Mouse (Mus musculus) megakaryocyte, embryonic 14.5 days (primary cell): Measurements from ENCODE around the gene Acp2. TPM values are rescaled to one million over a fixed set of nuclear protein-coding genes. Genes with fewer than 3 reads are reported as not detected.
"Not testable (repeated sequence)": the region's sequence is repeated elsewhere in the genome, so short reads cannot be mapped to it uniquely, and the experiment has no call there.

ENCODE experiments used
- H3K27me3 ChIP-seq: replicated peaks from 2 replicates; pipeline ENCODE3; 2012; ENCODE audit warnings: inconsistent platforms
- H3K36me3 ChIP-seq: replicated peaks from 2 replicates; pipeline ENCODE3; 2012; ENCODE audit warnings: low read length, inconsistent platforms, mixed read lengths
- H3K4me1 ChIP-seq: 2 replicates; pipeline ENCODE4 v1.6.1; 2012; ENCODE audit warnings: inconsistent platforms
- H3K4me3 ChIP-seq: replicated peaks from 2 replicates; pipeline ENCODE3; 2012; ENCODE audit warnings: moderate library complexity, mild to moderate bottlenecking, inconsistent platforms
- H3K9me3 ChIP-seq: 2 replicates; pipeline ENCODE4 v1.6.1; 2012; ENCODE audit warnings: inconsistent platforms
- FLI1 ChIP-seq: IDR thresholded peaks from 2 replicates; pipeline ENCODE4 v1.6.1; 2012; ENCODE audit warnings: low read length, inconsistent platforms, mixed read lengths
- GATA1 ChIP-seq: IDR thresholded peaks from 3 replicates; pipeline ENCODE4 v1.6.1; 2012; ENCODE audit warnings: mixed read lengths, low read length, inconsistent platforms, borderline replicate concordance
- polyA plus RNA-seq: library from polyadenylated mRNA; stranded (reverse); fragments of >175 nt; gene quantifications from 2 replicates; pipeline ENCODE4 v1.2.3, GENCODE M21; 2012; ENCODE audit warnings: low replicate concordance; ENCODE audit not compliant: insufficient read depth

Acp2 gene
- polyA plus RNA-seq, 1 experiment: 6.5 TPM

DNA sequence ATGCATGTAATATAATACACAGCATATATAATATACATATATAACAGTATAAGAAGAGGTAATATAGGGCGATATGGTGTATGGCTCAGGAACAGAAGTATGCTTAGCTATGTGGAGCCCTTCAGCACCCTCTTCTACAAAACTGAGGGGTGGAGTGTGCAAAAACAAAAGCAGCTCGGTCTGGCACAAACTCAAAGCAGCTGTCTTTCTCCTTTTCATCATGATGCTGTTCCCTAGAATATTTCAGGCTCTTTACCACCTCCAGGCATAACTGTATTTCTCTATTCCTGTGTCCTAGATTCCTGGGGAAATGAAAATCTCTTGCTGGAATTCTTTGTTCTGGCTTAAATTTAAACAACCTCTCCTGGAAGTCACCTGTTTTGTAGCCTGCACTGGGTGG is 27.1 kb downstream of the Acp2 start:
- no peaks in the 10 kb centered on the region for H3K4me1 ChIP-seq
- no peak for TF ChIP-seq FLI1
- no peak for TF ChIP-seq GATA1
- peaks cover 5% of the 10 kb centered on the region for H3K36me3 ChIP-seq
- no peaks in the 10 kb centered on the region for H3K27me3 ChIP-seq
- no peak overlapping the region for H3K4me3 ChIP-seq
- no peaks in the 10 kb centered on the region for H3K9me3 ChIP-seq

DNA sequence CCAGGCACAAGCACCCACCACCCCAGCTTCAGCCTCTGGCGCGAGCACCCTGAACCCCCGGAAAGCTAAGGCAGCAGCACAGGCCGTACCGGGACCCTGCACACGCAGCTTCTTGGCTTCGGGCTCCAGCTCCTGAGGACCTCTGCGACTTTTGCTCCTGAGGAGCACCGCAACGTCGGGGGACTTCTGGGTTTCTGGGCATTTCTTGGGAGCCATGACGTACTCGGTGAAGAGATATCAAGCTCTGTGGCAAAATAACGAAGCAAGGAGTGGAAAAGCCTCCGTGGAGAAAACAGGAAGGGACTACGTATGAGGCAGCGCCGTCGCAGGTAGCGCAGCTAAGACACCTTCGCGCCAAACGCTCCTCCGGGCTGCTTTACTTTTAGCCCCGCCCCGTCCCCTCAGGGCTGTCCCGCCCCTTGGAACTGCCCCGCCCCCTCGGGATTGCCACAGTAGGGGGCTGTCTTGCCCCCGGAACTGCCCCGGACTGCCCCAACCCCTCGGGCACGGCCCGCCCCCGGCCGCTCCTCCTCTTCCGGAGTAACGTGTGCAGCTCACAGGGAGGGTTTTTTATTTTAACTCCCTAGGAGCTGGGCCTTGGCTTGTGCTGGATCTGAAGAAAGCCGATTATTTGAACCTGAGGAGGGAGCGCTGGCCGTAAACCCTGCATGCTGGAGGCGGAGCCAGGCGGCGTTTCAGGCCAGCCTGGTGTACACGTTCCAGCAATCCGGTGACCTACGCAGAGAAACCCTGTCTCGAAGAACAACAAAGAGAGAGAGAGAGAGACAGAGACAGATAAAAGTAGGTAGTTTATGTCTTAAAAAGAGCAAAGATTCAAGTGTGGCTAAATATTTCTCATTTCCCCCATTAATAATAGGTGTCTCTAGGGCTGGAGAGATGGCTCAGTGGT is 34.2 kb downstream of the Acp2 start, which contains the start of gene Ddb2:
Gene Ddb2 (minus strand): TSS at position 382 of the 910 bp plus-strand sequence.
- H3K9me3 ChIP-seq: no peaks in the 10 kb centered on the region
- peaks cover 5% of the 10 kb centered on the region for H3K36me3 ChIP-seq
- H3K27me3 ChIP-seq: no peaks in the 10 kb centered on the region
- peaks cover 17% of the 10 kb centered on the region for H3K4me1 ChIP-seq
- H3K4me3 ChIP-seq: peak within 1 kb of the TSS; percentile 96
- TF ChIP-seq GATA1 (no peak), FLI1 (no peak)

DNA sequence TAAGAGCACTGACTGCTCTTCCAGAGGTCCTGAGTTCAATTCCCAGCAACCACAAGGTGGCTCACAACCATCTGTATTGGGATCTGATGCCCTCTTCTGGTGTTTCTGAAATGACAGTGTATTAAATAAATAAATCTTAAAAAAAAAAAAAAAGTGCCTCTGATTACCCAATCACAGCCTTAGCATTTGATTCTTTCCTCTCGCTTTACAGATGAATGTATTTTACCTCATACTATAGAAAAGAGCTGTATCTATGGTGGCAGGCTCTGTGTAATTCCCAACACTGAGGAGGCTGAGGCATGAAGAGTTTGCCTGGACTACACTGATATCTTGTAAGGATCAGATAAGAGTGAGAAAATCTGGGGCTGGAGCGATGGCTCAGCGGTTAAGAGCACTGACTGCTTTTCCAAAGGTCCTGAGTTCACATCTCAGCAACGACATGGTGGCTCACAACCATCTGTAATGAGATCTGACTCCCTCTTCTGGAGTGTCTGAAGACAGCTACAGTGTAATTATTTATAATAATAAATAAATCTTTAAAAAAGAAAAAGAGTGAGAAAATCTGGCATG is 34.9 kb downstream of the Acp2 start:
- not testable (repeated sequence) for H3K27me3 ChIP-seq, H3K36me3 ChIP-seq, H3K9me3 ChIP-seq
- H3K4me1 ChIP-seq: peaks cover 25% of the 10 kb centered on the region
- peak overlapping the region; percentile 96 for H3K4me3 ChIP-seq

DNA sequence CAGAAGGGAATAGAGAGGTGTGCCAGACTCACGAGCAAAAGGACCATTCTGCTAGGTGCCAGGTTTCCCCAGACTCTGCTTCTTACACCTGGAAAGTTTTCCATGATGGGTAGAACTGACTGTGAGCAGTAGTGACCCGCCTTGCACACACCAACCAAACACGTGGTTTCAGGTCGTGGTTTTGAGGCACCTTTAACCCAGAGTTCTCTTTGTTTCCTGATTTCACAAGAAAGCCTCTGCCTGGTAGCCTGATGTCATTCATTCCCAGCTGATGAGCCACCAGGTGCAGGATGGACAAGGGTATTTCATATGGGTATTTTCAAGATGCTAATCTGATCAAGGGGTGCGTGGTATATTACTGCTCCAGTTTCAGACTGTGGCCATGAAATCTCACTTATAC is 39.9 kb downstream of the Acp2 start:
- Histone ChIP-seq H3K4me1 (peaks cover 45% of the 10 kb centered on the region), H3K36me3 (no peaks in the 10 kb centered on the region), H3K9me3 (no peaks in the 10 kb centered on the region), H3K4me3 (no peak overlapping the region), H3K27me3 (no peaks in the 10 kb centered on the region)
- TF ChIP-seq GATA1 (no peak), FLI1 (no peak)

DNA sequence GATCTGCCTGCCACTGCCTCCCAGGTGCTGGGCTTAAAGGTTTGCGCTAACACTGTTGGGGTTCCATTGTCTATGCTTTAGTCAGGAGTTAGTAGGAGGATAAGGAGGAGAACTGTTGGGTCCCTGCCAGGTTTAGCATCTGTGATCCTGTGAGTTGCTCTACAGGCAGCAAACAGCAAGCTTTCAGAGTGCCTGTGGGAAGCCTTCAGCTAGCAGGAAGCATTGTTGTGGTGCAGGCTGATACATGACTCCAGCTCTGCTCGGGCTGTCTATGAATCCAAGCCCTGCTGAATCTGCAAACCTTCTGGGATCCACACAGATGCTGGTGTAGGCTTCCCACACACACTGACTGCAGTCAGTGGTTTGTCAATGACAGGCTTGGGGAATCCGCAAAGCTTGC is 40.7 kb downstream of the Acp2 start:
- Histone ChIP-seq H3K4me1 (peaks cover 47% of the 10 kb centered on the region), H3K27me3 (no peaks in the 10 kb centered on the region), H3K9me3 (no peaks in the 10 kb centered on the region), H3K36me3 (no peaks in the 10 kb centered on the region), H3K4me3 (peak overlapping the region; percentile 56)
- TF ChIP-seq GATA1 (no peak), FLI1 (no peak)

DNA sequence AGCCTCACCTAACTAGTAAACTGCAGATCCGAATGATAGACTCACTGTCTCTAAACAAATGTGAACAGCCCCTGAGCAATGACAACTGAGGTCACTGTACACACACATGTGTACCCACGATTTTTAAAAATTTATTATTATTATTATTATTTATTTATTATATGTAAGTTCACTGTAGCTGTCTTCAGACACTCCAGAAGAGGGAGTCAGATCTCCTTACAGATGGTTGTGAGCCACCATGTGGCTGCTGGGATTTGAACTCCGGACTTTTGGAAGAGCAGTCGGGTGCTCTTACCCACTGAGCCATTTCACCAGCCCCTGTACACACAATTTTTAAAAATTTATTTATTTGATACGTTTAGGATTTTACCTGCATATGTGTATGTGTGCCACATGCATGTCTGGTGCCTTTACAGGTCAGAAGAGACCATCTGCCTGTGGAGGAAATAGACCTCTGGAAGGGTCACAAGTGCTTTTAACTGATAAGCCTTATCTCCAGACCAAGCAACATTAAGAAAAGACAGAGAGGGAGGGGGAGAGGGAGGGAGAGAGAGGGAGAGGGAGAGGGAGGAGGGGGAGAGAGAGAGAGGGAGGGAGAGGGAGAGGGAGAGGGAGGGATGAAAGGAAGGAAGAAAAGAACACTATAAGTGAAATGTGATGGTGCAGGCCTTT is 42.0 kb downstream of the Acp2 start:
- H3K4me1 ChIP-seq: peaks cover 49% of the 10 kb centered on the region
- no peaks in the 10 kb centered on the region for H3K9me3 ChIP-seq
- H3K4me3 ChIP-seq: no peak overlapping the region
- TF ChIP-seq GATA1 (no peak), FLI1 (no peak)
- no peaks in the 10 kb centered on the region for H3K27me3 ChIP-seq
- H3K36me3 ChIP-seq: no peaks in the 10 kb centered on the region

DNA sequence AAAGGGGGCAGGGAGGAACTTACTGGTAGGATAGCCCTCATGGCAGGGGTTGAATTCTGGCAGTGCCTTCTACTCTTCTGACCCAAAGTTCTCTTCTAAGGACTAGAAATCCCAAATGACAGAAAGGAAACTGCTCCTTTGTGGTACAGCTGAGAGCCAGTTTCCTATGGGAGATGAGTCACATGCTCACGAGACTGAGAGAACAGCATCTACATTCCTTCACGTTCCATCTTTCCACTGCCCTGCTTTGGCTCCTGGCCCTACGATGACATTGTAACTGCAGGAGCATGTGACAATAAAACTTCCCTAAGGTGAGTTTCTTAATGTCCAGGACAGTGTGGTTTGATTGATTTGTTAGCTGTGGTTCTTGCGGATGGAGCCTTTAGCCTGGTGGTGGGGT is 45.7 kb downstream of the Acp2 start:
- TF ChIP-seq FLI1: no peak
- TF ChIP-seq GATA1: no peak
- Histone ChIP-seq H3K9me3 (no peaks in the 10 kb centered on the region), H3K4me1 (peaks cover 37% of the 10 kb centered on the region), H3K27me3 (peaks cover 29% of the 10 kb centered on the region), H3K36me3 (no peaks in the 10 kb centered on the region), H3K4me3 (no peak overlapping the region)

DNA sequence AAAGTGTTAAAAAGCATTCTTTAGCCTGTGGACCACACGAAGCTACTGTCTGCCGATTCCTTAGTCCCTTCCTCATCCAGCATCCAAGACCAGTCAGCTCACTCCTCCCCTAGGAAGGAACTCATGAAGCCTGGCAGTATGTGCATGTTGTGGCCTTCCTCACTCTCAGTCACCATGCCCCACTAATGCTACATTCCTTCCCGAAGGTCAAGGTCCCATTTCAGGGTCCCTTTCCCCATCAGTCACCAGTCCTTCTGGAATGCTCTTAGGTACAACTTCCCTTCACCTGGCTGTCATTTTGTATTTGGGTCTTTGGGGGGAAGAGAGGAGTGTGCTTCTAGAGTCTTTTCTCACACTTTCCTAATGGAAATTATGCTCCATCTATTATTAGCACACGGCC is 49.3 kb downstream of the Acp2 start:
- H3K4me1 ChIP-seq: peaks cover 34% of the 10 kb centered on the region
- no peak for TF ChIP-seq GATA1
- no peak for TF ChIP-seq FLI1
- H3K27me3 ChIP-seq: peaks cover 65% of the 10 kb centered on the region
- no peak overlapping the region for H3K4me3 ChIP-seq
- no peaks in the 10 kb centered on the region for H3K36me3 ChIP-seq
- H3K9me3 ChIP-seq: no peaks in the 10 kb centered on the region

DNA sequence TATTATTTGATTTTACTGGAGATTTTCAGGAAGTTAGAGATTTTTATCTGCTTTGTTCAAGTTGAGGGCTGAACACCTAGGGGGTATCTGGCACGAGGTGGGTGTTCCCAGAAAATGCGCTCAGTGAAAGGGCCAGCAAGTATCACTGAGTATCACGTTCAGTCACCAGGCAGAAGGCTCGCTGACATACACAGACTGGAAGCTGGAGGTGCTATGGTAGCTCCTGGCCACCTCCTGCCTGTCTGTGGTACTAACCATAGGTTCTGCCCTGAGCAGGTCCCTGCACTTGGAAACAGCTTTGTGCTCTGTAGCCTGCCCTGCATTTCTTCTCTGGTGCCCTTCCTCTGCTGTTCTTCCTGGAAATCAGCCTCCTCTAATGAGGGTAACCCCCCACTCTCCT is 49.8 kb downstream of the Acp2 start:
- peaks cover 39% of the 10 kb centered on the region for H3K4me1 ChIP-seq

More for the DNA sequence above, 49.8 kb downstream of the Acp2 start:
- TF ChIP-seq GATA1: no peak
- no peaks in the 10 kb centered on the region for H3K9me3 ChIP-seq
- no peak overlapping the region for H3K4me3 ChIP-seq
- H3K36me3 ChIP-seq: no peaks in the 10 kb centered on the region
- H3K27me3 ChIP-seq: peaks cover 70% of the 10 kb centered on the region
